Mouse (Mus musculus) spleen, adult 18-20 months (tissue): ENCODE measurements around the gene Cpvl.

Experiments used
- DNase-seq, 2 experiments: peaks; one replicate each; pipeline ENCODE4 v3.0.0; 2022; ENCODE audit warnings: mixed read lengths in 2 of 2

Cpvl gene

GRCm38 (mm10) chr6:53881623-53882022 lies 96.8 kb downstream of the Cpvl start:
- DNase-seq, result no peak

- no peak for DNase-seq
Observed at GRCm38 (mm10) chr6:53881235-53881606, 97.2 kb downstream of the Cpvl start.

GRCm38 (mm10) chr6:53880530-53881234 lies 97.8 kb downstream of the Cpvl start:
- no peak for DNase-seq

- DNase-seq, result no peak
Observed at GRCm38 (mm10) chr6:53879567-53879966, 98.9 kb downstream of the Cpvl start.

- no peak for DNase-seq
Observed at GRCm38 (mm10) chr6:53874881-53875429, 103.5 kb downstream of the Cpvl start.

- DNase-seq, result no peak
Observed at GRCm38 (mm10) chr6:53871903-53872302, 106.6 kb downstream of the Cpvl start.

- no peak for DNase-seq
Observed at GRCm38 (mm10) chr6:53863011-53863410, 115.5 kb downstream of the Cpvl start.

GRCm38 (mm10) chr6:53859106-53859505 lies 119.4 kb downstream of the Cpvl start:
- DNase-seq, result no peak

- DNase-seq, result no peak
Observed at GRCm38 (mm10) chr6:53857822-53858221, 120.6 kb downstream of the Cpvl start.

- DNase-seq, result no peak
Observed at GRCm38 (mm10) chr6:53856775-53857174, 121.7 kb downstream of the Cpvl start.

GRCm38 (mm10) chr6:53854971-53855856 lies 123.3 kb downstream of the Cpvl start:
- no peak for DNase-seq

- no peak for DNase-seq
Observed at GRCm38 (mm10) chr6:53854226-53854625, 124.2 kb downstream of the Cpvl start.

- no peak for DNase-seq
Observed at GRCm38 (mm10) chr6:53853546-53853945, 124.9 kb downstream of the Cpvl start.

- no peak for DNase-seq
Observed at GRCm38 (mm10) chr6:53844626-53845025, 133.8 kb downstream of the Cpvl start.

GRCm38 (mm10) chr6:53825213-53825612 lies 153.3 kb downstream of the Cpvl start:
- DNase-seq, result no peak
